In genomic region chr12:8876865-8877264, GRCm38 (mm10) we compare ENCODE assay signal across 12 mouse cellular contexts. TPM values are rescaled to one million over a fixed set of nuclear protein-coding genes. Genes with fewer than 3 reads are reported as not detected.
DNase-seq lines count a peak whose midpoint lies in the region; ATAC-seq and TF ChIP-seq lines count a peak whose summit lies in the region.
"Had no signal": no experiment of that assay in that cellular context is flagged by ENCODE, and none has a peak within 500 bp of the region (broad histone marks: within the 10 kb centered on the region; RNA-seq: fewer than 3 reads in every experiment).

No protein-coding gene starts in this region.

- no peak for TF ChIP-seq EP300 in heart, postnatal 0 days (IDR thresholded peaks at IDR 0.05; ENCODE audit: low read depth)

- 0 out of 2 replicates have a peak overlapping the region, but pooled peaks have one; percentile 30 for H3K27ac ChIP-seq in heart, postnatal 0 days (ENCODE audit: low read depth)
- no peak overlapping the region for H3K27ac ChIP-seq in midbrain, embryonic 13.5 days
- H3K27ac ChIP-seq: forebrain, embryonic 13.5 days had no signal

- no peak for TF ChIP-seq CTCF in heart, postnatal 0 days (IDR thresholded peaks at IDR 0.05; ENCODE audit: low read depth)

- H3K4me2 ChIP-seq in heart, postnatal 0 days (ENCODE audit: low read depth, low read length) = no peak overlapping the region
- no peak overlapping the region for H3K4me2 ChIP-seq in midbrain, embryonic 13.5 days (replicated peaks)
- H3K4me2 ChIP-seq: forebrain, embryonic 13.5 days; lung, embryonic 14.5 days had no signal

- H3K9ac ChIP-seq in heart, postnatal 0 days (replicated peaks; ENCODE audit: low read depth, low read length) = no peak overlapping the region
- no peak overlapping the region for H3K9ac ChIP-seq in midbrain, embryonic 13.5 days (replicated peaks)
- H3K9ac ChIP-seq: forebrain, embryonic 13.5 days; lung, embryonic 14.5 days had no signal

- no peak for DNase-seq in heart, postnatal 0 days (ENCODE audit: low spot score)
- no peak for DNase-seq in heart, postnatal 36 days
- DNase-seq in adrenal gland, postnatal 36 days = peak; percentile 70 to 74
- DNase-seq in large intestine, adult 2 months (ENCODE audit: low read depth, low spot score) = peak; percentile 77
- DNase-seq in lung, postnatal 25 days (ENCODE audit: low spot score) = peak; percentile 81
- DNase-seq: layer of hippocampus, adult 9-11 months; lung, embryonic 14.5 days had no signal

- ATAC-seq in heart, postnatal 0 days (ENCODE audit: insufficient read depth, low read depth) = no peak
- ATAC-seq in erythroid progenitor cell, adult 5-6 weeks (replicated peaks; ENCODE audit: low FRiP score, poor library complexity, severe bottlenecking) = no peak
- ATAC-seq in frontal cortex, adult (ENCODE audit: low TSS enrichment) = no peak
- no peak for ATAC-seq in midbrain, embryonic 13.5 days
- ATAC-seq: CD4-positive, CD25-positive, alpha-beta regulatory T cell, adult 4 months; forebrain, embryonic 13.5 days had no signal

- H3K9me3 ChIP-seq in heart, postnatal 0 days (replicated peaks; ENCODE audit: control insufficient read depth, low read length) = no peaks in the 10 kb centered on the region
- H3K9me3 ChIP-seq in midbrain, embryonic 13.5 days = no peaks in the 10 kb centered on the region
- H3K9me3 ChIP-seq: forebrain, embryonic 13.5 days had no signal

- H3K4me3 ChIP-seq in heart, postnatal 0 days (ENCODE audit: low read depth, low read length) = no peak overlapping the region
- no peak overlapping the region for H3K4me3 ChIP-seq in midbrain, embryonic 13.5 days (replicated peaks)
- H3K4me3 ChIP-seq: forebrain, embryonic 13.5 days had no signal

- 79% methylated on average over 5 of the region's 5 CpGs for WGBS in heart, postnatal 0 days
- 32% methylated on average over 5 of the region's 5 CpGs for WGBS in large intestine, adult 2 months
- WGBS in midbrain, embryonic 13.5 days = 81% methylated on average over 5 of the region's 5 CpGs

- H3K4me1 ChIP-seq in heart, postnatal 0 days (ENCODE audit: control insufficient read depth, insufficient read depth) = no peaks in the 10 kb centered on the region
- H3K4me1 ChIP-seq in midbrain, embryonic 13.5 days (replicated peaks) = no peaks in the 10 kb centered on the region
- H3K4me1 ChIP-seq: forebrain, embryonic 13.5 days had no signal

- intact Hi-C loops in heart, postnatal 36 days (cut with DNase I) = no loop called here

- H3K36me3 ChIP-seq in heart, postnatal 0 days (replicated peaks; ENCODE audit: control insufficient read depth, insufficient read depth, low read length) = no peaks in the 10 kb centered on the region
- no peaks in the 10 kb centered on the region for H3K36me3 ChIP-seq in midbrain, embryonic 13.5 days

- no peaks in the 10 kb centered on the region for H3K27me3 ChIP-seq in heart, postnatal 0 days (ENCODE audit: control insufficient read depth, insufficient read depth, low read length)
- no peaks in the 10 kb centered on the region for H3K27me3 ChIP-seq in midbrain, embryonic 13.5 days
- H3K27me3 ChIP-seq: forebrain, embryonic 13.5 days had no signal

RNA-seq across cellular contexts. Expression of gene Laptm4a, which starts 44.6 kb away (rescaled TPM):
- 365 and 397 TPM in 2 replicates for total RNA-seq in heart, postnatal 0 days (2014; rRNA removed; ENCODE audit: low replicate concordance)
- polyA plus RNA-seq in heart, postnatal 0 days (2015; fragmentation: Nextera tagmentation; extraction: Ambion mirVana) = 356 and 358 TPM in 2 replicates
- total RNA-seq in heart, postnatal 36 days (2021) = 100 to 1,000 TPM; 361 to 367 TPM
- total RNA-seq in adrenal gland, postnatal 36 days (2021) = 100 to 1,000 TPM; 580 to 600 TPM
- 140 and 163 TPM in 2 replicates for polyA plus RNA-seq in large intestine, adult 2 months (2012; rRNA removed)
- total RNA-seq in erythroid progenitor cell, adult 5-6 weeks (2015; ENCODE audit: low replicate concordance) = 102 and 129 TPM in 2 replicates
- 123 and 145 TPM in 2 replicates for total RNA-seq in erythroid progenitor cell, adult 5-6 weeks (2017; ENCODE audit: low replicate concordance)
- 207 and 221 TPM in 2 replicates for polyA plus RNA-seq in midbrain, embryonic 13.5 days (2015; fragmentation: Nextera tagmentation; extraction: Ambion mirVana)

Comparison
In these comparisons a context has a peak if more than half of its experiments do, and no peak if none do; other contexts are left out.
1. DNase-seq: peak in adrenal gland, postnatal 36 days (2 of 2), large intestine, adult 2 months (single experiment) and lung, postnatal 25 days (single experiment); none in heart, postnatal 0 days (single experiment) and heart, postnatal 36 days (0 of 2).